Mouse (Mus musculus) CD8-positive naive resting alpha-beta T cell, adult 2 months (primary cell): ENCODE results near the gene Fbp1.
"Not testable (repeated sequence)": the region's sequence is repeated elsewhere in the genome, so short reads cannot be mapped to it uniquely, and the experiment has no call there.

Source experiments
- DNase-seq, 2 experiments: peaks; one replicate each; pipeline ENCODE4 v3.0.0; 2022; ENCODE audit warnings: low read depth in 2 of 2, low spot score in 2 of 2

Gene Fbp1

DNA sequence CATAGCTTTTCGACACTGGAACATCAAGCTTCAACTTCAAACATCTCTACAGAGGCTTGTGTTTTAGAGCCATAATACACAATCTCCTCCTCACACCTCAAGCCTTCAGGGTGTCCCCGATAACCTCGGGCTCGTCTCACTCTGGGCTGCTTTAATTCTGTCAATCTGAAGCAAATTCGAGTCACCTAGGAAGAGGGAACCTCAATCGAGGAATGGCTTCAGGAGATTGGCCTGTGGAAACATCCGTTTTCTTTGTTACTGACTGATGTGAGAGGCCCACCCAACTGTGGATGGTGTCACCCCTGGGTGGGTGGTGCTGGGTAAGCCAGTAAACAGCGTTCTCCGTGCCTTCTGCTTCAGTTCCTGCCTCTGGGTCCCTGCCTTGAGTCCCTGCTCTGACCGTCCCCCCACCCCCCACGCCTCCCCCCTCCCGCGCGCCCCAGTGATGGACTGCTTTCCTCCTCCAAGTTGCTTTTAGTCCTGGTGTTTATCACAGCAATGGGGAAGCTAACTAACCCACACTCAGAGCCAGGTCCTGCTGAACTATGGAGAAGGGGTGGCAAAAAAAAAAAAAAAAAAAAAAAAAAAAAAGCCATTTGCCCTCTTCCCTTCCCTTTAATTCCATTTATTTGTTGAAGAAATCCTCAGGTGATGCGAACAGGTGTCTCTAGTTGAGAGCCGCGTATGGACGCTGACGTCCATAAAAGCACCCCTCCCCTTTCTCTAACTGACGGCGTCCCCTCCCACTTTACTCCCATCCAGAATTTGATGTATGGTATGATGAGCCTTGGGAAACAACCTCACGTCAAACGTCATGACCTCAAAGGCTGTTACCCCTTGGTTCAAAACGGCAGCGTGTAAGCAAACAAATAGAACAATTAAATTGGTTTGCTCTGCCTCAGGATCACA, 32.4 kb downstream of the Fbp1 start:
- DNase-seq = no peak

- peak; percentile 48 to 60 for DNase-seq
Measured at GRCm38 (mm10) chr13:62854666-62855065, 33.4 kb downstream of the Fbp1 start.

- DNase-seq = no peak
Measured at GRCm38 (mm10) chr13:62833341-62833740, 54.7 kb downstream of the Fbp1 start.

DNA sequence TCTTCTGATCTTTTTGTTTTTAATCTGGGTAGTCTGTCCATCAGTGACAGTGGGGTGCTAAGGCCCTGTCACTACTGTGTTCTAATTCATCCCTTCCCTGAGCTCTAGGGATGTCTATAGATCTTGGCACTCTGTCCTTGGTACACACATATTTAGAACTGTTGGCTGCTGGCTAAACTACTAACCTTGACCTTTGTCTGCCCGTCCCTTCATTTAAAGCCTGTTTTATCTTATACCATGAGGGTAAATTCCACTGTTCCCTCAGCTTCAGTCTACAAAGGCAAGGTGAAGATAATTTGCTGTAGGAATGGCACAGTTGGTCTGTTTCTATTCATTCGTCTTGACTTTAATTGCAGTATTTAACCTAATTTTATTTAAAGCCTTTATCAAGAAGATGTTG, 55.8 kb downstream of the Fbp1 start:
- no peak for DNase-seq

DNA sequence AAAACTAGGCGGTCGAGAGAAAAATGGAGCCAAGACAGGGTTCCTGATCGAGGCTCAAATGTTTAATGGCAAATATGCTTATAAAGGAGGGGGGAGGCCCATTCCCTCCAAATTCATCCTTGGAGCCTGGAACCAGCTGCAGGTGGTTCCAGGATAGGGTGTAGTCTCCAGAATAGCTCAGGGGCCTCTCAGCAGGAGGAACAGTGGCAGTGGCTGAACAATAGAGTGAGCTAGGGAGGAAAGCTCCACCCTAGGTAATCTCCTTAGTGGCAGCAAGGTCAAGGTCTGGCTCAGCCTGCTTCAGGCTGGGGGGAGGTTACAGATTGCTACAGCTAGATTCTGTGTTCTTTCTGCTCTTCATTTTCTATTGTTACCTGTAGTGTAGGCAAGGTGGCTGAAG, 72.4 kb downstream of the Fbp1 start:
- not testable (repeated sequence) for DNase-seq
